27 mouse cellular contexts compared by ENCODE assay signal in genomic region chr12:44099188-44099587, GRCm38 (mm10).
DNase-seq lines count a peak whose midpoint lies in the region; ATAC-seq and TF ChIP-seq lines count a peak whose summit lies in the region.
"Had no signal": no experiment of that assay in that cellular context is flagged by ENCODE, and none has a peak within 500 bp of the region (broad histone marks: within the 10 kb centered on the region; RNA-seq: fewer than 3 reads in every experiment).

No protein-coding gene starts in this region.

- TF ChIP-seq CTCF in left cerebral cortex, adult 2 months (IDR thresholded peaks at IDR 0.05) = no peak

- WGBS in limb, embryonic 14.5 days = 57% methylated on average over 1 of the region's 1 CpGs
- 93% methylated on average over 1 of the region's 1 CpGs for WGBS in intestine, embryonic 15.5 days

- no peaks in the 10 kb centered on the region for H3K4me1 ChIP-seq in limb, embryonic 14.5 days (ENCODE audit: control insufficient read depth, insufficient read depth, low read length)
- H3K4me1 ChIP-seq in intestine, embryonic 15.5 days (replicated peaks) = no peaks in the 10 kb centered on the region
- H3K4me1 ChIP-seq: embryonic facial prominence, embryonic 13.5 days; embryonic facial prominence, embryonic 15.5 days; forebrain, embryonic 10.5 days; forebrain, embryonic 12.5 days had no signal

- no peak overlapping the region for H3K4me3 ChIP-seq in left cerebral cortex, adult 2 months
- no peak overlapping the region for H3K4me3 ChIP-seq in limb, embryonic 14.5 days (replicated peaks; ENCODE audit: low read length)
- no peak overlapping the region for H3K4me3 ChIP-seq in intestine, embryonic 15.5 days (replicated peaks)
- H3K4me3 ChIP-seq: embryonic facial prominence, embryonic 13.5 days; embryonic facial prominence, embryonic 15.5 days; erythroblast, embryonic 14.5 days; forebrain, embryonic 10.5 days; forebrain, embryonic 12.5 days had no signal

- no peaks in the 10 kb centered on the region for H3K27me3 ChIP-seq in limb, embryonic 14.5 days (ENCODE audit: control insufficient read depth, insufficient read depth, low read length)
- H3K27me3 ChIP-seq in intestine, embryonic 15.5 days (replicated peaks) = no peaks in the 10 kb centered on the region
- H3K27me3 ChIP-seq: CH12.LX; embryonic facial prominence, embryonic 13.5 days; embryonic facial prominence, embryonic 15.5 days; forebrain, embryonic 12.5 days had no signal

- intact Hi-C loops in left cerebral cortex, adult 2 months (cut with DNase I) = no loop called here
- intact Hi-C loops in left cerebral cortex, postnatal 10 days (cut with DNase I) = no loop called here

- H3K36me3 ChIP-seq in limb, embryonic 14.5 days (ENCODE audit: control insufficient read depth, insufficient read depth, low read length) = no peaks in the 10 kb centered on the region
- H3K36me3 ChIP-seq in intestine, embryonic 15.5 days = no peaks in the 10 kb centered on the region
- H3K36me3 ChIP-seq: embryonic facial prominence, embryonic 13.5 days; embryonic facial prominence, embryonic 15.5 days; forebrain, embryonic 10.5 days; forebrain, embryonic 12.5 days; G1E had no signal

- no peak overlapping the region for H3K9ac ChIP-seq in limb, embryonic 14.5 days (ENCODE audit: low read depth, low read length, severe bottlenecking)
- no peak overlapping the region for H3K9ac ChIP-seq in intestine, embryonic 15.5 days
- H3K9ac ChIP-seq: embryonic facial prominence, embryonic 13.5 days; embryonic facial prominence, embryonic 15.5 days; forebrain, embryonic 12.5 days had no signal

- H3K4me2 ChIP-seq in limb, embryonic 14.5 days (replicated peaks; ENCODE audit: low read depth, low read length, severe bottlenecking) = no peak overlapping the region
- H3K4me2 ChIP-seq in intestine, embryonic 15.5 days (replicated peaks) = no peak overlapping the region
- H3K4me2 ChIP-seq: embryonic facial prominence, embryonic 13.5 days; embryonic facial prominence, embryonic 15.5 days; forebrain, embryonic 12.5 days had no signal

- H3K27ac ChIP-seq in left cerebral cortex, adult 2 months = peak overlapping the region; percentile 56
- no peak overlapping the region for H3K27ac ChIP-seq in limb, embryonic 14.5 days (replicated peaks; ENCODE audit: low read depth, low read length)
- H3K27ac ChIP-seq in intestine, embryonic 15.5 days = no peak overlapping the region
- H3K27ac ChIP-seq: embryonic facial prominence, embryonic 13.5 days; embryonic facial prominence, embryonic 15.5 days; forebrain, embryonic 10.5 days; forebrain, embryonic 12.5 days had no signal

- H3K9me3 ChIP-seq in limb, embryonic 14.5 days (ENCODE audit: control insufficient read depth, low read length) = no peaks in the 10 kb centered on the region
- H3K9me3 ChIP-seq in intestine, embryonic 15.5 days = no peaks in the 10 kb centered on the region
- H3K9me3 ChIP-seq: embryonic facial prominence, embryonic 13.5 days; embryonic facial prominence, embryonic 15.5 days; forebrain, embryonic 10.5 days; forebrain, embryonic 12.5 days; G1E had no signal

- no peak for ATAC-seq in limb, embryonic 14.5 days (ENCODE audit: low FRiP score, low read depth)
- no peak for ATAC-seq in CD4-positive, CD25-positive, alpha-beta regulatory T cell, adult 4 months
- no peak for ATAC-seq in intestine, embryonic 15.5 days
- ATAC-seq: activated CD4-positive, CD25-positive, alpha-beta regulatory T cell, adult 4 months; forebrain, embryonic 14.5 days; forebrain, embryonic 16.5 days; Patski had no signal

- no peak for TF ChIP-seq POLR2A in limb, embryonic 14.5 days (IDR thresholded peaks at IDR 0.05; ENCODE audit: borderline replicate concordance, extremely low read depth, insufficient read depth, insufficient read length)

- DNase-seq in left cerebral cortex, adult 2 months (ENCODE audit: extremely low spot score in 1 of 2, low spot score in 2 of 2) = no peak
- no peak for DNase-seq in left cerebral cortex, postnatal 10 days (ENCODE audit: extremely low spot score in 1 of 2, low spot score in 2 of 2)
- peak; percentile 37 for DNase-seq in brain, adult 2 months (ENCODE audit: low read depth, low spot score)
- peak; percentile 10 for DNase-seq in limb, embryonic 14.5 days (ENCODE audit: low spot score)
- DNase-seq: adrenal gland, adult 8-10 months; adrenal gland, postnatal 14 days; adrenal gland, postnatal 36 days; cerebellum, adult 11 months; cerebellum, adult 18-20 months; cerebellum, adult 8-10 months; cerebellum, adult 9-11 months; cerebellum, postnatal 14 days; cerebellum, postnatal 36 days; embryo, embryonic 11 days had no signal

Comparison
In these comparisons a context has a peak if more than half of its experiments do, and no peak if none do; other contexts are left out.
1. DNase-seq: peak in brain, adult 2 months (single experiment) and limb, embryonic 14.5 days (single experiment); none in left cerebral cortex, adult 2 months (0 of 2) and left cerebral cortex, postnatal 10 days (0 of 2).